Mouse (Mus musculus): ENCODE measurements at regions not wholly inside any gene's neighbourhood (a gene's known extent, or its start where the extent isn't known, plus 50 kb on each side); places are given as distances from the start of the nearest gene placed in this dataset.

GRCm38 (mm10) chr4:58720682-58721081 lies 66.8 kb downstream of the Olfr267 start:
- TF ChIP-seq CTCF (IDR thresholded peaks at IDR 0.05; ENCODE audit: borderline replicate concordance, insufficient read depth, low read length) (no peak), POLR2A (IDR thresholded peaks at IDR 0.05; ENCODE audit: low read depth, low read length) (no peak)
